Mouse (Mus musculus) MEL (cell line): Measurements from ENCODE around the gene Inpp4b. TPM values are rescaled to one million over a fixed set of nuclear protein-coding genes. Genes with fewer than 3 reads are reported as not detected.

Source experiments
- DNase-seq: peaks from one replicate; pipeline ENCODE4 v3.0.0; 2011; ENCODE audit warnings: low read depth, low spot score
- H3K27ac ChIP-seq: 2 replicates; pipeline ENCODE4 v1.5.1; 2012; ENCODE audit warnings: low read depth, mild to moderate bottlenecking, control low read depth, low read length, moderate library complexity; ENCODE audit not compliant: control insufficient read depth
- H3K27me3 ChIP-seq, 2 experiments: fragments of 150-350 bp in 1 of 2; sonication (generic) in 1 of 2; 2 replicates each; pipeline ENCODE4 v1.6.1; 2012; ENCODE audit warnings: low read length in 2 of 2, mild to moderate bottlenecking in 2 of 2, improper control_type of control experiment in 1 of 2, moderate library complexity in 1 of 2; ENCODE audit not compliant: insufficient read depth in 2 of 2, control insufficient read depth in 1 of 2
- H3K36me3 ChIP-seq, 2 experiments: 2 replicates each; pipeline ENCODE4 v1.6.1; 2012 to 2014; ENCODE audit warnings: low read length in 2 of 2, improper control_type of control experiment in 1 of 2, inconsistent platforms in 1 of 2, mild to moderate bottlenecking in 1 of 2; ENCODE audit not compliant: insufficient read depth in 2 of 2, control insufficient read depth in 1 of 2
- H3K4me1 ChIP-seq, 2 experiments: fragments of 150-350 bp in 1 of 2; sonication (generic) in 1 of 2; 2 replicates each; pipeline ENCODE4 v1.6.1; 2012; ENCODE audit warnings: low read length in 2 of 2, improper control_type of control experiment in 1 of 2, mild to moderate bottlenecking in 1 of 2; ENCODE audit not compliant: insufficient read depth in 2 of 2, control insufficient read depth in 1 of 2
- H3K4me3 ChIP-seq, 2 experiments: fragments of 150-350 bp in 1 of 2; sonication (generic) in 1 of 2; 2 replicates each; pipeline ENCODE4 v1.5.1; 2012; ENCODE audit warnings: low read depth in 2 of 2, low read length in 2 of 2, mild to moderate bottlenecking in 2 of 2, moderate library complexity in 2 of 2, control low read depth in 1 of 2, improper control_type of control experiment in 1 of 2; ENCODE audit not compliant: control insufficient read depth in 1 of 2, insufficient read depth in 1 of 2
- H3K79me2 ChIP-seq: 2 replicates; pipeline ENCODE4 v1.6.1; 2012; ENCODE audit warnings: mild to moderate bottlenecking, low read length, moderate library complexity; ENCODE audit not compliant: control insufficient read depth, poor library complexity, insufficient read depth
- H3K9ac ChIP-seq: 2 replicates; pipeline ENCODE4 v1.6.1; 2012; ENCODE audit warnings: low read depth, mild to moderate bottlenecking, control low read depth, low read length, moderate library complexity; ENCODE audit not compliant: control insufficient read depth, poor library complexity, severe bottlenecking
- H3K9me3 ChIP-seq: fragments of 150-350 bp; sonication (generic); replicated peaks from 2 replicates; pipeline ENCODE4 v1.6.1; 2012; ENCODE audit warnings: mild to moderate bottlenecking, low read length, improper control_type of control experiment, moderate library complexity; ENCODE audit not compliant: insufficient read depth
- BHLHE40 ChIP-seq: IDR thresholded peaks from 2 replicates; pipeline ENCODE4 v1.6.1; 2012; ENCODE audit warnings: low read depth, mild to moderate bottlenecking, inconsistent platforms, low read length, improper control_type of control experiment, borderline replicate concordance
- CHD2 ChIP-seq: IDR thresholded peaks from 2 replicates; pipeline ENCODE4 v1.6.1; 2011; ENCODE audit warnings: low read length, improper control_type of control experiment
- EP300 ChIP-seq, 2 experiments: IDR thresholded peaks; 2 replicates each; pipeline ENCODE4 v1.6.1; 2011; ENCODE audit warnings: improper control_type of control experiment in 2 of 2, low read length in 2 of 2, low read depth in 1 of 2, mild to moderate bottlenecking in 1 of 2
- ETS1 ChIP-seq: IDR thresholded peaks from 2 replicates; pipeline ENCODE4 v1.6.1; 2012; ENCODE audit warnings: low read depth, mild to moderate bottlenecking, inconsistent platforms, low read length, improper control_type of control experiment, moderate library complexity
- GABPA ChIP-seq: IDR thresholded peaks from 2 replicates; pipeline ENCODE4 v1.6.1; 2012; ENCODE audit warnings: low read depth, mild to moderate bottlenecking, inconsistent platforms, low read length, improper control_type of control experiment, moderate library complexity
- GATA1 ChIP-seq: IDR thresholded peaks from 2 replicates; pipeline ENCODE4 v1.6.1; 2011; ENCODE audit warnings: low read depth, low read length, improper control_type of control experiment
- HCFC1 ChIP-seq: IDR thresholded peaks from 2 replicates; pipeline ENCODE4 v1.6.1; 2012; ENCODE audit warnings: low read depth, mild to moderate bottlenecking, inconsistent platforms, low read length, improper control_type of control experiment, moderate library complexity
- KAT2A ChIP-seq: conservative IDR thresholded peaks from 2 replicates; pipeline ENCODE4 v1.6.1; 2012; ENCODE audit warnings: low read depth, low read length, improper control_type of control experiment, inconsistent platforms
- MAZ ChIP-seq: IDR thresholded peaks from 2 replicates; pipeline ENCODE4 v1.6.1; 2012; ENCODE audit warnings: low read depth, mild to moderate bottlenecking, inconsistent platforms, low read length, improper control_type of control experiment
- NELFE ChIP-seq: IDR thresholded peaks from 2 replicates; pipeline ENCODE4 v1.6.1; 2011; ENCODE audit warnings: low read depth, low read length, improper control_type of control experiment
- POLR2A ChIP-seq, 2 experiments: IDR thresholded peaks; 2 replicates each; pipeline ENCODE4 v1.6.1; 2011 to 2012; ENCODE audit warnings: low read length in 2 of 2, mild to moderate bottlenecking in 2 of 2, control low read depth in 1 of 2, improper control_type of control experiment in 1 of 2, low read depth in 1 of 2, moderate library complexity in 1 of 2; ENCODE audit not compliant: control insufficient read depth in 1 of 2, insufficient read depth in 1 of 2, poor library complexity in 1 of 2
- RAD21 ChIP-seq: IDR thresholded peaks from 2 replicates; pipeline ENCODE4 v1.6.1; 2011; ENCODE audit warnings: mild to moderate bottlenecking, low read depth, low read length, improper control_type of control experiment
- SIN3A ChIP-seq: IDR thresholded peaks from 2 replicates; pipeline ENCODE4 v1.6.1; 2012; ENCODE audit warnings: low read length, improper control_type of control experiment, inconsistent platforms
- SMC3 ChIP-seq: IDR thresholded peaks from 2 replicates; pipeline ENCODE4 v1.6.1; 2011; ENCODE audit warnings: low read depth, low read length, improper control_type of control experiment
- TCF12 ChIP-seq: IDR thresholded peaks from 2 replicates; pipeline ENCODE4 v1.6.1; 2014; ENCODE audit warnings: low read depth, mild to moderate bottlenecking, inconsistent platforms, low read length, improper control_type of control experiment, moderate library complexity
- UBTF ChIP-seq: IDR thresholded peaks from 2 replicates; pipeline ENCODE4 v1.6.1; 2012; ENCODE audit warnings: low read depth, mild to moderate bottlenecking, inconsistent platforms, low read length, improper control_type of control experiment, moderate library complexity, borderline replicate concordance; ENCODE audit not compliant: insufficient read depth
- USF1 ChIP-seq: IDR thresholded peaks from 2 replicates; pipeline ENCODE4 v1.6.1; 2014; ENCODE audit warnings: low read depth, mild to moderate bottlenecking, inconsistent platforms, low read length, improper control_type of control experiment, moderate library complexity
- USF2 ChIP-seq, 2 experiments: IDR thresholded peaks; 2 replicates each; pipeline ENCODE4 v1.6.1; 2011 to 2012; ENCODE audit warnings: improper control_type of control experiment in 2 of 2, low read length in 2 of 2, borderline replicate concordance in 1 of 2, inconsistent platforms in 1 of 2, low read depth in 1 of 2, mild to moderate bottlenecking in 1 of 2; ENCODE audit not compliant: insufficient read depth in 1 of 2
- ZNF384 ChIP-seq: IDR thresholded peaks from 2 replicates; pipeline ENCODE4 v1.6.1; 2012; ENCODE audit warnings: low read depth, mild to moderate bottlenecking, inconsistent platforms, low read length, improper control_type of control experiment
- polyA plus RNA-seq, 2 experiments: library from polyadenylated mRNA; stranded (reverse) in 1 of 2; unstranded in 1 of 2; fragments of >175 nt in 1 of 2; fragments of >200 nt in 1 of 2; gene quantifications; 2 replicates each; pipeline versions ENCODE4 v1.2.1 to v1.2.4; 2012; ENCODE audit warnings: low replicate concordance in 2 of 2, low read depth in 1 of 2; ENCODE audit not compliant: insufficient read length in 2 of 2, insufficient read depth in 1 of 2, missing spikeins in 1 of 2
- total RNA-seq: library from RNA; depleted of rRNA; stranded (reverse); fragments of 300-350 nt; gene quantifications from 2 replicates; pipeline ENCODE4 v1.2.3, GENCODE M21; 2012

The Inpp4b gene
- total and polyA plus RNA-seq, 3 experiments = 12.3 to 26.9 (median 13.6) TPM

DNA sequence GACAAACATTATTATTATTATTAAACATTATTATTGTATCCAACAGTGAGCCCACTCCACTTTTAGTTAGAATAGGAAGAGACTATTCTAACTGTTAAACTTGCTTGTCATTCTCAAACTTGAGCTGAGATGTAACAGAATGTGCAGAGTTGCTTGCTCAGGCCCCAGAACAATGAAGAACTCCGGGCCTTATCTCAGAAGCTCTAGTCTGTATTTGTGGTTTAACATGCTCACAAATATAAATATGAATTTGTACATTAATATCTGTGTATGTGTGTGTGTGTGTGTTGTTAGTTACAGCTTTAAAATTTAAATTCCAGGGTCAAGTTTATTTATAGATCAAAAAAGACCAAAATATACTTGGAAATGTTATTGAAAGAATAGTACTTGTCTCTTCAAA lies 435.3 kb downstream of the Inpp4b start (continued):
- no peak for TF ChIP-seq USF2 (IDR thresholded peaks at IDR 0.05; ENCODE audit: borderline replicate concordance in 1 of 2, insufficient read depth in 1 of 2, low read depth in 1 of 2, low read length in 2 of 2)
- no peak for TF ChIP-seq NELFE
- TF ChIP-seq HCFC1 = no peak
- no peak for TF ChIP-seq RAD21
- peak; percentile 72 to 85 for TF ChIP-seq EP300 (IDR thresholded peaks at IDR 0.05; ENCODE audit: low read depth in 1 of 2, low read length in 2 of 2)
- TF ChIP-seq POLR2A (IDR thresholded peaks at IDR 0.05; ENCODE audit: control insufficient read depth in 1 of 2, insufficient read depth in 1 of 2, low read depth in 1 of 2, low read length in 2 of 2, poor library complexity in 1 of 2) = no peak
- TF ChIP-seq SMC3 = no peak
- TF ChIP-seq GABPA = no peak
- no peak for TF ChIP-seq CHD2
- TF ChIP-seq UBTF = no peak
- TF ChIP-seq KAT2A = no peak
- TF ChIP-seq BHLHE40 = no peak

- Histone ChIP-seq H3K27me3 (no peaks in the 10 kb centered on the region), H3K9ac (peak overlapping the region; percentile 17; the same call in 1 of the 2 replicates), H3K9me3 (no peaks in the 10 kb centered on the region), H3K79me2 (peaks cover 9% of the 10 kb centered on the region), H3K4me1 (peaks cover 46 to 51% of the 10 kb centered on the region in 2 experiments), H3K27ac (peak overlapping the region; percentile 85), H3K4me3 (no peak overlapping the region), H3K36me3 (peaks cover 0 to 69% of the 10 kb centered on the region in 2 experiments; a peak in 2 of 4 replicates)
- DNase-seq = no peak
- TF ChIP-seq MAZ (no peak), NELFE (no peak), ETS1 (peak; percentile 22; the same call in 1 of the 2 replicates), GATA1 (peak; percentile 52), SIN3A (peak; percentile 40; the same call in 1 of the 2 replicates), ZNF384 (peak; percentile 53; the same call in 1 of the 2 replicates), USF1 (no peak), TCF12 (peak; percentile 29; the same call in 1 of the 2 replicates), EP300 (IDR thresholded peaks at IDR 0.05; ENCODE audit: low read depth in 1 of 2, low read length in 2 of 2) (peak in 1 of 2 experiments; percentile 62; a peak in 3 of 4 replicates)
Measured at GRCm38 (mm10) chr8:81779440-81779839, 437.1 kb downstream of the Inpp4b start.
